Mouse (Mus musculus) adrenal gland, adult (tissue): Measurements from ENCODE around the gene Cebpb.

Experiments used
- DNase-seq, 2 experiments: peaks; one replicate each; pipeline ENCODE4 v3.0.0; 2022 to 2023; ENCODE audit warnings: low spot score in 1 of 2; ENCODE audit not compliant: inconsistent age in 2 of 2

Cebpb gene

GRCm38 (mm10) chr2:167717208-167717607 is 28.5 kb downstream of the Cebpb start:
- no peak for DNase-seq

- DNase-seq: peak in 1 of 2 experiments; percentile 78
These were observed 30.8 kb downstream of the Cebpb start for GRCm38 (mm10) chr2:167719520-167719919.

GRCm38 (mm10) chr2:167721159-167721882 is 32.6 kb downstream of the Cebpb start:
- no peak for DNase-seq

GRCm38 (mm10) chr2:167722538-167722937 is 33.8 kb downstream of the Cebpb start:
- DNase-seq: peak in 1 of 2 experiments; percentile 56

- DNase-seq: no peak
These were observed 35.0 kb downstream of the Cebpb start for GRCm38 (mm10) chr2:167723589-167724206.

- DNase-seq: no peak
These were observed 37.2 kb downstream of the Cebpb start for GRCm38 (mm10) chr2:167725879-167726278.

GRCm38 (mm10) chr2:167727161-167727560 is 38.4 kb downstream of the Cebpb start:
- DNase-seq: no peak

GRCm38 (mm10) chr2:167730036-167730435 is 41.3 kb downstream of the Cebpb start:
- no peak for DNase-seq

- no peak for DNase-seq
These were observed 42.4 kb downstream of the Cebpb start for GRCm38 (mm10) chr2:167731149-167731548.

GRCm38 (mm10) chr2:167734861-167735260 is 46.1 kb downstream of the Cebpb start:
- no peak for DNase-seq

GRCm38 (mm10) chr2:167739030-167739429 is 50.3 kb downstream of the Cebpb start:
- no peak for DNase-seq
